Mouse (Mus musculus) ES-Bruce4 (cell line): ENCODE results near the gene Lat2.

Experiments
- CTCF ChIP-seq: IDR thresholded peaks from one replicate; pipeline ENCODE4 v1.8.1; 2011; ENCODE audit warnings: low read depth, low read length
- EP300 ChIP-seq: IDR thresholded peaks from 2 replicates; pipeline ENCODE4 v1.6.1; 2011; ENCODE audit warnings: low read depth, low read length; ENCODE audit not compliant: insufficient read depth
- POLR2A ChIP-seq: IDR thresholded peaks from one replicate; pipeline ENCODE4 v1.8.1; 2011; ENCODE audit warnings: low read length; ENCODE audit not compliant: insufficient read depth

DNA sequence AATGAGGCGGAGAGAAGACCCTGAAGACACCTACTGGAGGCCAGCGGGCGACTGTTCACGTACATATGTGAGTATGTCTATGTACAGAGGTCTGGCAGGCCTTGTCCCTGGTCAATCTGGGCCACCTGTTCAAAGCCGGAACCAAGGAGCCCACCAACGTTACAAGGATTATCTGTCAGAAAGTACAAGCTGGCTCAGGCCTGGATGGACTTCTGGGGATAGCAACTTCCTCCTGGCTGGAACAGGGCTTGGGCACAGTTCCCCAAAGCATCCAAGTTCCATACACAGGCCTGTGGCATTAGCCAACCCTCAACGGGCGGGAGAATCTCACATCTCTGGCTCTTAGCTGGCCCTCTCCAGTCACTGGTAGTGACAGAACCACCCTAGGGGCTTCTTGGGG lies 529 bp downstream of the Lat2 start:
- TF ChIP-seq CTCF (no peak), POLR2A (no peak), EP300 (no peak)
